ENCODE assay signal across 8 mouse cellular contexts in the genomic region with DNA sequence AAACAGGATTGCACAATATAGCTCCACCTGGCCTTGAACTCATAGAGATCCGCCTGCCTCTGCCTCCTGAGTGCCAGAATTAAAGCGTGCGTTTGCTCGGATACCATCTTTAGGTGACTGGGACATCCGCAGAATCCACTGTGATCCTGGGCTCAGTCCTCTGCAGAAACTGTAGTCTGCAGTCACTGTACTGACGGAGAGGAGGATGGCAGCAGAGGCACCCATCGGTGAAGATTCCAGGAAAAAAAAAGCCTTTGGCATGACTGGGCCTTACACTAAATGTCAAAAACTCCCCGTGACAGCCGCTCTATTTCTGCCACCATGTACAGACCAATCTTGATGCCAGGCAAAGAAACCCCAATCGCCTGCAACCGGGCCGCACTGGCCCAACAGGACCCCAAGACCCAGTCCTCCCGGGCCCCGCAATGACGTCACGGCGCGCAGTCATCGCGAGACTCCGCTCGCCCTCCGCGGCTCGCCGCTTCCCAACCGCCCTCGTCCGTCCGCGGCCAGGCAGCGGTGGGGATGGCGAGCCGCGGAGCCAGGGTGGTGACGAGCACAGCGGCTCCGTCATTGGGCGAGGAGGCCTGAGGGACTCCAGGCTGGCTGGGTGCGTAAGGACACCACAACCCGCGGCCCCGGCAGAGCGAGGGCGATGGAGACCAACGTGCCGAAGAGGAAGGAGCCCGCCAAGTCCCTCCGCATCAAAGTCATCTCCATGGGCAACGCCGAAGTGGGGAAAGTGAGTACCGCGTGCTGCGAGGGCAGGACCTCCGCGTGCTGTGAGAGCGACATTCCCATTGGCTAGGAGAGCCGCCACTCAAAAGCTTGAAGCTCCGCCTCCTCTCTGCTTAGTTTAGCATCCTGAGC. TPM values are rescaled to one million over a fixed set of nuclear protein-coding genes. Genes with fewer than 3 reads are reported as not detected.
DNase-seq lines count a peak whose midpoint lies in the region; ATAC-seq lines count a peak whose summit lies in the region.

A gene (plus strand): TSS at position 452 of the 870 bp plus-strand sequence.

- intact Hi-C loops in gastrocnemius, postnatal 14 days (cut with DNase I; ENCODE audit: low total_unique reads): no loop called here
- intact Hi-C loops in left cerebral cortex, postnatal 10 days (cut with DNase I): no loop called here

- DNase-seq in adrenal gland, adult (ENCODE audit: inconsistent age in 2 of 2, low spot score in 1 of 2): peak; percentile 94 to 98
- DNase-seq in embryo, embryonic 10.5 days (ENCODE audit: low spot score): peak; percentile 98
- DNase-seq in gastrocnemius, postnatal 14 days: peak; percentile 95
- peak; percentile 97 for DNase-seq in left cerebral cortex, postnatal 10 days (ENCODE audit: extremely low spot score in 1 of 2, low spot score in 2 of 2)
- DNase-seq in right cerebral cortex, postnatal 25 days: peak; percentile 95
- peak; percentile 87 to 94 for DNase-seq in urinary bladder, postnatal 4 days (ENCODE audit: low spot score in 2 of 2)

- ATAC-seq in inflammation-experienced regulatory T-cells, adult 6 months: peak; percentile 97
- ATAC-seq in megakaryocyte-erythroid progenitor cell, adult 5-6 weeks (replicated peaks; ENCODE audit: low FRiP score, low TSS enrichment, poor library complexity, severe bottlenecking): peak; percentile 98

RNA-seq across cellular contexts. Expression of the gene that starts here (rescaled TPM):
- total RNA-seq in gastrocnemius, postnatal 14 days (2021): 10 to 100 TPM; 13.3 to 14.5 TPM
- 1 to 10 TPM; 1.5 to 3.3 (median 2.9) TPM for polyA plus RNA-seq in inflammation-experienced regulatory T-cells, adult 6 months (2017; shearing (Covaris generic))
- total RNA-seq in left cerebral cortex, postnatal 10 days (2021): 10 to 100 TPM; 63.3 to 63.5 TPM
- 10.8 and 11.8 TPM in 2 replicates for total RNA-seq in megakaryocyte-erythroid progenitor cell, adult 5-6 weeks (2014; fragmentation: Nextera tagmentation)
- total RNA-seq in megakaryocyte-erythroid progenitor cell, adult 5-6 weeks (2017): 5.8 and 8.0 TPM in 2 replicates

Comparison
In these comparisons a context has a peak if more than half of its experiments do, and no peak if none do; other contexts are left out.
1. Peak in every context shown above with its lines: DNase-seq and ATAC-seq.
2. RNA of the gene that starts here (total RNA-seq): 63.3 to 63.5 TPM in left cerebral cortex, postnatal 10 days; 13.3 to 14.5 TPM in gastrocnemius, postnatal 14 days and 5.8 to 11.8 TPM in megakaryocyte-erythroid progenitor cell, adult 5-6 weeks; every median in the first group is over 4 times any median in the second.